Mouse (Mus musculus): Measurements from ENCODE around the gene Abca14.

GRCm38 (mm10) chr7:120182891-120183290 is 20.9 kb upstream of the Abca14 start:
- TF ChIP-seq EP300 (IDR thresholded peaks at IDR 0.05; ENCODE audit: low read depth) (no peak), CTCF (IDR thresholded peaks at IDR 0.05; ENCODE audit: low read depth) (no peak)

All from liver, embryonic 14.5 days (tissue).